Comparison of ENCODE assay signal across 9 mouse cellular contexts in genomic region chr9:119067601-119068000, GRCm38 (mm10). TPM values are rescaled to one million over a fixed set of nuclear protein-coding genes. Genes with fewer than 3 reads are reported as not detected.
DNase-seq lines count a peak whose midpoint lies in the region; ATAC-seq lines count a peak whose summit lies in the region.
"Had no signal": no experiment of that assay in that cellular context is flagged by ENCODE, and none has a peak within 500 bp of the region (broad histone marks: within the 10 kb centered on the region; RNA-seq: fewer than 3 reads in every experiment).

No protein-coding gene starts in this region.

- H3K9ac ChIP-seq in liver, embryonic 13.5 days = no peak overlapping the region
- H3K9ac ChIP-seq in neural tube, embryonic 14.5 days (replicated peaks; ENCODE audit: low read depth, low read length) = no peak overlapping the region
- H3K9ac ChIP-seq: embryonic facial prominence, embryonic 12.5 days had no signal

- no peak for ATAC-seq in liver, embryonic 13.5 days (ENCODE audit: low read depth)
- ATAC-seq in neural tube, embryonic 14.5 days (ENCODE audit: low read depth) = peak; percentile 29; the same call in 1 of the 2 replicates

- no peaks in the 10 kb centered on the region for H3K36me3 ChIP-seq in liver, embryonic 13.5 days
- no peaks in the 10 kb centered on the region; the same call in 1 of the 2 replicates for H3K36me3 ChIP-seq in neural tube, embryonic 14.5 days (ENCODE audit: control insufficient read depth, insufficient read depth, low read length)

- no peak overlapping the region for H3K4me3 ChIP-seq in liver, embryonic 13.5 days (replicated peaks)
- no peak overlapping the region for H3K4me3 ChIP-seq in neural tube, embryonic 14.5 days (ENCODE audit: low read depth, low read length)
- H3K4me3 ChIP-seq: embryonic facial prominence, embryonic 12.5 days had no signal

- no peaks in the 10 kb centered on the region for H3K27me3 ChIP-seq in liver, embryonic 13.5 days
- H3K27me3 ChIP-seq in neural tube, embryonic 14.5 days (ENCODE audit: control insufficient read depth, insufficient read depth, low read length) = no peaks in the 10 kb centered on the region
- H3K27me3 ChIP-seq: embryonic facial prominence, embryonic 12.5 days had no signal

- DNase-seq in A20 (ENCODE audit: low read depth, low spot score) = peak; percentile 56
- peak; percentile 76 for DNase-seq in adrenal gland, adult 2 months
- DNase-seq in embryo, embryonic 10 days (ENCODE audit: low spot score) = peak; percentile 85
- DNase-seq in gastrocnemius, postnatal 4 days (ENCODE audit: low spot score in 2 of 2) = peak; percentile 56 to 73
- peak; percentile 90 for DNase-seq in kidney, postnatal 10 days
- peak; percentile 42 for DNase-seq in liver, embryonic 13.5 days
- peak; percentile 38 to 42 for DNase-seq in thymus, adult 18-20 months

- no peaks in the 10 kb centered on the region for H3K9me3 ChIP-seq in liver, embryonic 13.5 days (replicated peaks)
- no peaks in the 10 kb centered on the region for H3K9me3 ChIP-seq in neural tube, embryonic 14.5 days (ENCODE audit: control insufficient read depth, low read length)
- H3K9me3 ChIP-seq: embryonic facial prominence, embryonic 12.5 days had no signal

- peaks cover 14% of the 10 kb centered on the region for H3K4me1 ChIP-seq in liver, embryonic 13.5 days (replicated peaks)
- H3K4me1 ChIP-seq in neural tube, embryonic 14.5 days (ENCODE audit: control insufficient read depth, insufficient read depth, low read length) = no peaks in the 10 kb centered on the region

- 8% methylated on average over 6 of the region's 6 CpGs for WGBS in liver, embryonic 13.5 days (ENCODE audit: insufficient replicate concordance)
- WGBS in neural tube, embryonic 14.5 days = 3% methylated on average over 6 of the region's 6 CpGs

- H3K27ac ChIP-seq in liver, embryonic 13.5 days = no peak overlapping the region
- no peak overlapping the region for H3K27ac ChIP-seq in neural tube, embryonic 14.5 days (ENCODE audit: low read depth, low read length)
- H3K27ac ChIP-seq: embryonic facial prominence, embryonic 12.5 days had no signal

- H3K4me2 ChIP-seq in liver, embryonic 13.5 days = no peak overlapping the region
- H3K4me2 ChIP-seq in neural tube, embryonic 14.5 days (ENCODE audit: low read depth, low read length) = no peak overlapping the region
- H3K4me2 ChIP-seq: embryonic facial prominence, embryonic 12.5 days had no signal

RNA-seq across cellular contexts. Expression of gene Vill, which starts 15.0 kb away (rescaled TPM):
- 1 to 10 TPM; 1.5 to 2.0 TPM for total RNA-seq in adrenal gland, adult 2 months (2021)
- polyA plus RNA-seq in adrenal gland, adult 2 months (2012; rRNA removed) = 3.4 and 4.2 TPM in 2 replicates
- 1 to 10 TPM in 1 of 2 experiments, under 1 TPM in 1; 0.86 to 1.7 TPM for total RNA-seq in gastrocnemius, postnatal 4 days (2021)
- polyA plus RNA-seq in liver, embryonic 13.5 days (2015; fragmentation: Nextera tagmentation; extraction: Ambion mirVana) = 7.6 and 7.7 TPM in 2 replicates
- polyA plus RNA-seq in neural tube, embryonic 14.5 days (2014; fragmentation: Nextera tagmentation; extraction: Ambion mirVana) = 3.6 and 5.9 TPM in 2 replicates

RNA-seq across cellular contexts. Expression of gene Plcd1, which starts 25.7 kb away (rescaled TPM):
- 10 to 100 TPM in 1 of 2 experiments, 1 to 10 TPM in 1; 4.8 to 20.7 TPM for total RNA-seq in adrenal gland, adult 2 months (2021)
- polyA plus RNA-seq in adrenal gland, adult 2 months (2012; rRNA removed) = 16.6 and 17.5 TPM in 2 replicates
- 10 to 100 TPM; 16.5 to 17.2 TPM for total RNA-seq in gastrocnemius, postnatal 4 days (2021)
- polyA plus RNA-seq in liver, embryonic 13.5 days (2015; fragmentation: Nextera tagmentation; extraction: Ambion mirVana) = 1.6 and 2.0 TPM in 2 replicates
- 14.7 and 19.9 TPM in 2 replicates for polyA plus RNA-seq in neural tube, embryonic 14.5 days (2014; fragmentation: Nextera tagmentation; extraction: Ambion mirVana)

RNA-seq across cellular contexts. Expression of gene Dlec1, which starts 34.7 kb away (rescaled TPM):
- total RNA-seq in adrenal gland, adult 2 months (2021) = 1 to 10 TPM; 2.0 to 2.2 TPM
- 1.1 and 1.5 TPM in 2 replicates for polyA plus RNA-seq in adrenal gland, adult 2 months (2012; rRNA removed)
- total RNA-seq in gastrocnemius, postnatal 4 days (2021) = under 1 TPM; 0.12 to 0.13 TPM
- polyA plus RNA-seq in liver, embryonic 13.5 days (2015; fragmentation: Nextera tagmentation; extraction: Ambion mirVana) = not detected in 2 replicates
- 1.1 and 1.2 TPM in 2 replicates for polyA plus RNA-seq in neural tube, embryonic 14.5 days (2014; fragmentation: Nextera tagmentation; extraction: Ambion mirVana)

Comparison
In these comparisons a context has a peak if more than half of its experiments do, and no peak if none do; other contexts are left out.
1. DNase-seq: peak in every context shown above with its lines; median percentile 90 in kidney, postnatal 10 days; 85 in embryo, embryonic 10 days; 76 in adrenal gland, adult 2 months; 64 in gastrocnemius, postnatal 4 days; 56 in A20; 42 in liver, embryonic 13.5 days; 40 in thymus, adult 18-20 months.